Mouse (Mus musculus) embryonic facial prominence, embryonic 10.5 days (tissue): Measurements from ENCODE around the gene Zfp811. TPM values are rescaled to one million over a fixed set of nuclear protein-coding genes. Genes with fewer than 3 reads are reported as not detected.
"Not testable (repeated sequence)": the region's sequence is repeated elsewhere in the genome, so short reads cannot be mapped to it uniquely, and the experiment has no call there.

ENCODE experiments used
- DNase-seq: peaks from one replicate; pipeline ENCODE4 v3.0.0-alpha.2; 2017; ENCODE audit warnings: low spot score
- H3K27ac ChIP-seq: fragments of 300-500 bp; sonication (generic); replicated peaks from 2 replicates; pipeline ENCODE4 v1.5.1; 2016; ENCODE audit warnings: mild to moderate bottlenecking
- H3K27me3 ChIP-seq: fragments of 300-500 bp; sonication (generic); replicated peaks from 2 replicates; pipeline ENCODE4 v1.6.1; 2016; ENCODE audit warnings: low read depth, mild to moderate bottlenecking; ENCODE audit not compliant: poor library complexity, severe bottlenecking
- H3K36me3 ChIP-seq: fragments of 300-500 bp; sonication (generic); replicated peaks from 2 replicates; pipeline ENCODE4 v1.6.1; 2016; ENCODE audit warnings: mild to moderate bottlenecking, moderate library complexity
- H3K4me1 ChIP-seq: fragments of 300-500 bp; sonication (generic); 2 replicates; pipeline ENCODE4 v1.6.1; 2016
- H3K4me3 ChIP-seq: fragments of 300-500 bp; sonication (generic); 2 replicates; pipeline ENCODE4 v1.5.1; 2016; ENCODE audit warnings: mild to moderate bottlenecking, moderate library complexity
- H3K9me3 ChIP-seq: fragments of 300-500 bp; sonication (generic); 2 replicates; pipeline ENCODE4 v1.6.1; 2016; ENCODE audit warnings: mild to moderate bottlenecking
- WGBS: fragments of 180-500 bp; shearing (Covaris S2); methylation state at CpG from one replicate; pipeline ENCODE4 v1.1.7; 2016; 5-methylcytosine and 5-hydroxymethylcytosine counted together
- polyA plus RNA-seq: library from polyadenylated mRNA; unstranded; fragments of >200 nt; fragmentation: Nextera tagmentation; extraction: Ambion mirVana; gene quantifications from 2 replicates; pipeline ENCODE4 v1.2.1, GENCODE M21; 2016

Zfp811 gene
- polyA plus RNA-seq: 12.0 and 13.3 TPM in 2 replicates

GRCm38 (mm10) chr17:32809544-32810374 is at the start of gene Zfp811:
Zfp811 (minus strand) TSS chr17:32809931.
- peak; percentile 76 for DNase-seq
- H3K4me3 ChIP-seq: peak within 1 kb of the TSS; percentile 75
- WGBS: under 1% methylated on average over 17 of the region's 17 CpGs
- no peaks in the 10 kb centered on the region for H3K9me3 ChIP-seq
- peaks cover 7% of the 10 kb centered on the region for H3K36me3 ChIP-seq
- H3K27ac ChIP-seq: peak within 1 kb of the TSS; percentile 88
- peaks cover 34% of the 10 kb centered on the region for H3K4me1 ChIP-seq
- H3K27me3 ChIP-seq: no peaks in the 10 kb centered on the region

DNA sequence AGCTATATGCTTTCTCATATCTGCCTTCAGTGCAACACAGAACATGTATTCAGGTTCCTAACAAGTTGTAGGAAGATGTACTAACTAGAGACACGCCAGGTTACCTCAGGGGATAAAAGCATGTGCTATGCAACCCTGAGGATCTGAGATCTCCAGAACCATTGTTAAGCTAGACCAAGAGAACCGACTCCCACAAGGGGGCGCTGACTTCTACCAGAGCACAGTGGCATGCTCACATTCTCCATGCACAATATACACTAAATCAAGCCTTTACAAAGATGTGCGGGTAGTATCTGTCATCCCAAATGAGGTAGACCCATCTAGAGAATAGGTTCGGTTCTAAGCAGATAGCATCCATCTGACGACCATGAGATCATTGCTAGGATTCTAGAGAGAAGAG is 47.0 kb upstream of the Zfp811 start:
- not testable (repeated sequence) for H3K4me3 ChIP-seq, DNase-seq, H3K9me3 ChIP-seq, H3K4me1 ChIP-seq, H3K36me3 ChIP-seq, H3K27ac ChIP-seq, H3K27me3 ChIP-seq
- 63% methylated on average over 4 of the region's 6 CpGs for WGBS

DNA sequence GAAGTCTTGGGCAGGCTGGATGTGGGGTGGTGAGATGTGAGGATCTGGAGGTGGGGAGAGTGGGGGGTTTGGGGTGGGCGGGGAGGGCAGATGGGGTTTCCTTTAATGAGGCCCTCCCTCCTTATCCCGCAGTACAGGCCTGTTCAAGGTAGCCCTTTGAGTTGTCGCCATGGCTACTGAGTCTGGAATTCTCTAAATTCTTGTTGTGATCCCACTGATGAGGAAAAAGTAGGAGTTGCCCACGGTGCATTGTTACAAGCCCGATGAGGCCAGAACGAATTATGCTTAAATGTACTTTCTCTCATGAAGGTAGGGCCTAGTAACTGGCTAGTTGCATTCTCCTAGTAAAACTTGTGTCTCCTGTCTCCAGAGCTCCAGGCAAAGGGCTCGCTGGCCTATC is 41.9 kb upstream of the Zfp811 start:
- peak; percentile 13 for DNase-seq
- Histone ChIP-seq H3K27me3 (no peaks in the 10 kb centered on the region), H3K9me3 (no peaks in the 10 kb centered on the region), H3K27ac (0 out of 2 replicates have a peak overlapping the region, but pooled peaks have one; percentile 35), H3K36me3 (no peaks in the 10 kb centered on the region), H3K4me3 (no peak overlapping the region), H3K4me1 (no peaks in the 10 kb centered on the region)
- 52% methylated on average over 7 of the region's 7 CpGs for WGBS

DNA sequence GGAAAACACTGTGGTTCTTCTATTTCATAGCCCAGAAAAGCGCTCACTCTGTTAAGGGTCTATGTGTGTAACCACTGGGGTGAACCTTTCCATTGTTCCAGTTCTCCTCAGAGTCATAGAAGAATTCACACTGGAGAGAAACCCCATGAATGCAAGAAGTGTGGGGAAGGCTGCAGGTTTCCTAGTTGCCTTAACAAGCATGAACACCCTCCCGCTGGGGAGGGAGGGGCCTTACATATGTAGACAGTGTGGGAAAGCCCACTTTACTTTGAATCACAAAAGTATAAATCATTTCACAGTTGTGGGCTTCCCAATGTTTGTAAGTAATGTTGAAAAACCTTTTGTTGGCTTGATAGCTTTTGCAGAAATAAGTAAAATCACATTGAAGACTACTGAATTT is 31.7 kb upstream of the Zfp811 start:
- no peaks in the 10 kb centered on the region for H3K9me3 ChIP-seq
- no peak overlapping the region for H3K27ac ChIP-seq
- peaks cover 6% of the 10 kb centered on the region for H3K4me1 ChIP-seq
- DNase-seq: no peak
- no peak overlapping the region for H3K4me3 ChIP-seq
- WGBS: 69% methylated on average over 2 of the region's 2 CpGs
- H3K36me3 ChIP-seq: no peaks in the 10 kb centered on the region
- H3K27me3 ChIP-seq: no peaks in the 10 kb centered on the region

GRCm38 (mm10) chr17:32839083-32839802 is 29.5 kb upstream of the Zfp811 start:
- peak overlapping the region; percentile 30; the same call in 1 of the 2 replicates for H3K27ac ChIP-seq
- 44% methylated on average over 15 of the region's 15 CpGs for WGBS
- no peaks in the 10 kb centered on the region for H3K27me3 ChIP-seq
- no peaks in the 10 kb centered on the region for H3K36me3 ChIP-seq
- peaks cover 6% of the 10 kb centered on the region for H3K4me1 ChIP-seq
- no peaks in the 10 kb centered on the region for H3K9me3 ChIP-seq
- no peak overlapping the region for H3K4me3 ChIP-seq
- peak; percentile 46 for DNase-seq

DNA sequence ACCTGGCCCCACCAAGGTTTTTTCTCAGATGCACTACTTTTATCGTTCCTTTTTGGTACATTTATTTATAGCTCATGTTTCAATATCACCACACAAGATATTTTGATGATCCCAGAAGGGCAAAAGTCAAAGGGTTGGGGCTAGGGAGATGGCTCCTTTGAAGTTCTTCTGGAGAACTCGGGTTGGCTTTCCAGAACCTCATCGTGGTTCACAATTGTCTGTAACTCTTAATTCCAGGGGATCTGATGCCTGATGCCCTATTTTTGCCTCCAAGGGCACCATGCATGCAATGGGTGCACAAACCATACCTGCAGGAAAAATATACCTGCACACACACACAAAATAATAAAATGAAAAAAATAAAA is 20.7 kb upstream of the Zfp811 start:
- no peaks in the 10 kb centered on the region for H3K9me3 ChIP-seq
- peaks cover 8% of the 10 kb centered on the region for H3K4me1 ChIP-seq
- WGBS: 35% methylated on average over 3 of the region's 3 CpGs
- peak overlapping the region; percentile 83 for H3K4me3 ChIP-seq
- H3K27me3 ChIP-seq: no peaks in the 10 kb centered on the region
- peak overlapping the region; percentile 94 for H3K27ac ChIP-seq
- no peak for DNase-seq
- H3K36me3 ChIP-seq: peaks cover 20% of the 10 kb centered on the region

DNA sequence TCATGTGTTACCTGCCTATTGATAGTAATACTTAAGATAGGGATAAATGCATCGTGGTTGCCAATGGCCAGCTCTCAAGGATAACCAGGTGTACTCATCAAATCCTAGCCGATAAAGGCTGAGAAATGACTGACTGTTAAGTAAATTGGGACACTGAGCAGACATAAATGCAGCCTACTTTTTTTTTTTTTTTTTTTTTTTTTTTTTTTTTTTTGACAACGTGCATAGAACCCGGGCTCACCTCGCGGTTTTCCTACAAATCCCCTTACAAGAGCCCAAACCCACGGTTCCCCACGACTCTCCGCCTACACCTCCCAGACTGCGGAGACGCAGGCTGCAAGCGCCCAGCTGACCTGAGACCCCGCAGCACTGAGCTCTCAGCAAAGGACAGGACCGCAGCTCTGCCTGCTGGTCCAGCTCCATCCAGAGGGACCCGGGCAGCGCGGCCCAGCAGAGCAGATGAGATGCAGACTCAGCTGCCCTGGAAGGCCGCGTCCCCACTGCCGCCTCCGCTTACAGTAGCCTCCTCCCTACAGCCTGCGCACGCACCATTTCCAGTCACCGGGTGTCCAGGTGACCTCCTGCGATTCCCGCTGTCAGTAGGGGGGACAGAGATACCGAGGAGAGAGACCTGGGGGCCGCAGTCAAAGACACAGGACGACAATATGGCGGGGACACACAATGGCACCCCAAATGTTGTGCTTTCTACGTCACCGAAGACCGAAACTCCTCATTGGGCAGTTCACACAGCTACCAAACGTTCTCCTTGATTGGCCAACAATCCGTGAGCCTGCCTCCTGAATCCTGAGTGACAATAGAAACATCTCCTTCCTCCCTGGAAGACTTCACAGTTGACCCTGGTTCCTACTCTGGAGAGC is 20.0 kb upstream of the Zfp811 start, which contains the start of gene Zfp799:
Gene Zfp799, minus strand, starts transcription at position 722 of the 878 bp plus-strand sequence.
- peak; percentile 84 for DNase-seq
- 2% methylated on average over 35 of the region's 35 CpGs for WGBS
- Histone ChIP-seq H3K4me1 (peaks cover 8% of the 10 kb centered on the region), H3K9me3 (no peaks in the 10 kb centered on the region), H3K4me3 (peak within 1 kb of the TSS; percentile 83), H3K27me3 (no peaks in the 10 kb centered on the region), H3K36me3 (peaks cover 26% of the 10 kb centered on the region), H3K27ac (peak within 1 kb of the TSS; percentile 94)

DNA sequence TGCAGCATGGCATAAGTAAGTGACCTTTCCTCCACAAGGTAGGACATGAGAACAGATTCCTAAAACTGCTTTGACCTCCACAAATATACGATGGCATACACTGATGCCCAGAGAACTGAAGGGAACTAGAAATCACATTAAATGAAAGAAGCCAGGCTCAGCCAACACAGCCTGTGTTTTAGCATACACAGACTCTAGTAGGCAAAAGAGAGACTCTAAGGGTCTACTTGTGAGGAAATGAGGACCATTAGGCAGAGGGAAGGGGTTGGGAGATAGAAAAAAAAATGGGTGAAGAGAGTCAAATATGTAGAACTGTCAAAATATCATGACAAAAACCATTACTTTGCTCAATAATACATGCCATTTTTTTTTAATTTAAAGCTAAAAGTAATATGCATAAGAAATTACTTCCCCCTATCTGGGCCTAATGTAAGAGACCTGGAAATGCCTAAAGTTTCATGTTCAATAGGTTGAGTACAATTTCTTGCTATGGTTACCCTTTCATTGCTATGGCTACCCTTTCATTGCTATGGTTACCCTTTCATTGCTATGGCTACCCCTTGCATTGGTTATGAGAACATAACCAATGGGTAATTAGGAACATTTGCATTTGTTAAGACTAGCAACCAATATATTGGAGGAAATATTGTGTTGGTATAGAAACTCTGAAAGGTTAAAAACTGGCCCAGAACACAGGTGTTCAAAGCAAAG is 6.5 kb upstream of the Zfp811 start:
- H3K36me3 ChIP-seq: peaks cover 67% of the 10 kb centered on the region
- H3K27me3 ChIP-seq: no peaks in the 10 kb centered on the region
- 92% methylated on average over 1 of the region's 1 CpGs for WGBS
- H3K27ac ChIP-seq: no peak overlapping the region
- no peak overlapping the region for H3K4me3 ChIP-seq
- no peaks in the 10 kb centered on the region for H3K4me1 ChIP-seq
- no peak for DNase-seq
- no peaks in the 10 kb centered on the region for H3K9me3 ChIP-seq

- Histone ChIP-seq H3K27ac (no peak overlapping the region), H3K4me3 (no peak overlapping the region), H3K27me3 (no peaks in the 10 kb centered on the region), H3K4me1 (peaks cover 13% of the 10 kb centered on the region), H3K9me3 (no peaks in the 10 kb centered on the region), H3K36me3 (peaks cover 46% of the 10 kb centered on the region)
- 79% methylated on average over 7 of the region's 7 CpGs for WGBS
- no peak for DNase-seq
These were observed 4.4 kb upstream of the Zfp811 start for GRCm38 (mm10) chr17:32814136-32814535.

DNA sequence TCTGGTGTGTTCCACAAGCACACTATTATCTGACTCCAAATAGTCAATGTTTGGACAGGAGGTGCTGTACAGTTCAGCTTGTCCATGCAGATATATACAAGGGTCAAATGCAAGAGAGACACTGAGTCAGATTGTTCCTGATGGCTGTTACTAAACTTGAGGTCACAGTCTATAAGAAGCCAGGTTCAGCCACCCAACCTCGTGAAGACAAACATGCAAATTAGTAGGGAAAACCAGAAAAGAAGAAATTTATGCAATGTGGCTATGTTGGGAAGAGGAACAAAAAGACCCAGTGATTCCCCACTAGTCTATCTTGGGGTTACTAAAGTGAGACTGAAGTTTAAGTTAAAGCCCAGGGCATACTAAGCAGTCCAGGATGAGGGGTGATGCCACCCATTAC is 917 bp upstream of the Zfp811 start:
- H3K4me1 ChIP-seq: peaks cover 34% of the 10 kb centered on the region
- WGBS: 43% methylated on average over 1 of the region's 1 CpGs
- no peaks in the 10 kb centered on the region for H3K9me3 ChIP-seq
- H3K36me3 ChIP-seq: peaks cover 16% of the 10 kb centered on the region
- peak overlapping the region; percentile 75; the same call in 1 of the 2 replicates for H3K4me3 ChIP-seq
- no peaks in the 10 kb centered on the region for H3K27me3 ChIP-seq
- DNase-seq: no peak
- no peak overlapping the region; the same call in 1 of the 2 replicates for H3K27ac ChIP-seq

DNA sequence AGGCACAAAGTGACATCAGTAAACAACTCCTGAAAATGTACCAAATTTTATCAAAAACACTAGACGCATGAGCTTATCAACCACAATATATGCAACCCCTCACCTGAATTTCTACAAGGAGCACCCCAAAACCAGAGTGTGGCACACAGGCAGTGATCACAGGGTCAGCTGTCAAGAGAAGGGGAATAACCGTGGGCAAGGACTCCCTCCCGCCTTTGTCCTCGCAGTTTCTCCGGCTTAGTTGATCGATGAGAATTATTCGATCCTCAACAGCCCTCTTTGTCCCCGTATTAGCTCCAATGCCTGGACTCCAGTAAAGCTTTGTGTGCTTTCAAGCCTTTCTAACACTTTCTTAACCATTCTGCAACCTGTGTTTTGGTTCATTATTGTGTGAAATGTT is 810 bp downstream of the Zfp811 start:
- WGBS: 11% methylated on average over 8 of the region's 8 CpGs
- peak overlapping the region; percentile 88 for H3K27ac ChIP-seq

More for the DNA sequence above, 810 bp downstream of the Zfp811 start:
- no peaks in the 10 kb centered on the region; the same call in 1 of the 2 replicates for H3K36me3 ChIP-seq
- H3K4me3 ChIP-seq: peak overlapping the region; percentile 75
- no peaks in the 10 kb centered on the region for H3K9me3 ChIP-seq
- DNase-seq: no peak
- H3K27me3 ChIP-seq: no peaks in the 10 kb centered on the region
- peaks cover 34% of the 10 kb centered on the region for H3K4me1 ChIP-seq
